Mouse (Mus musculus) hindbrain, embryonic 10.5 days (tissue): ENCODE results near the gene Olfr1202. TPM values are rescaled to one million over a fixed set of nuclear protein-coding genes. Genes with fewer than 3 reads are reported as not detected.

Source experiments
- DNase-seq: peaks from one replicate; pipeline ENCODE4 v3.0.0-alpha.2; 2017; ENCODE audit warnings: low spot score
- H3K27ac ChIP-seq: fragments of 300-500 bp; sonication (generic); 2 replicates; pipeline ENCODE4 v1.5.1; 2016; ENCODE audit warnings: mild to moderate bottlenecking, moderate library complexity
- H3K27me3 ChIP-seq: fragments of 300-500 bp; sonication (generic); 2 replicates; pipeline ENCODE4 v1.6.1; 2016; ENCODE audit warnings: mild to moderate bottlenecking; ENCODE audit not compliant: poor library complexity, insufficient read depth, severe bottlenecking
- H3K36me3 ChIP-seq: fragments of 300-500 bp; sonication (generic); 2 replicates; pipeline ENCODE4 v1.6.1; 2016; ENCODE audit warnings: mild to moderate bottlenecking, moderate library complexity
- H3K4me1 ChIP-seq: fragments of 300-500 bp; sonication (generic); replicated peaks from 2 replicates; pipeline ENCODE4 v1.6.1; 2016; ENCODE audit warnings: mild to moderate bottlenecking
- H3K4me3 ChIP-seq: fragments of 300-500 bp; sonication (generic); 2 replicates; pipeline ENCODE4 v1.5.1; 2016; ENCODE audit warnings: mild to moderate bottlenecking, moderate library complexity
- H3K9me3 ChIP-seq: fragments of 300-500 bp; sonication (generic); 2 replicates; pipeline ENCODE4 v1.6.1; 2016; ENCODE audit warnings: mild to moderate bottlenecking, moderate library complexity
- WGBS: fragments of 180-500 bp; shearing (Covaris S2); methylation state at CpG from one replicate; pipeline ENCODE4 v1.1.7; 2016; 5-methylcytosine and 5-hydroxymethylcytosine counted together
- polyA plus RNA-seq: library from polyadenylated mRNA; unstranded; fragments of >200 nt; fragmentation: Nextera tagmentation; extraction: Ambion mirVana; gene quantifications from 2 replicates; pipeline ENCODE4 v1.2.1, GENCODE M21; 2016

Gene Olfr1202
- 0.04 TPM in 1 of 2 replicates, not detected in the other for polyA plus RNA-seq

DNA sequence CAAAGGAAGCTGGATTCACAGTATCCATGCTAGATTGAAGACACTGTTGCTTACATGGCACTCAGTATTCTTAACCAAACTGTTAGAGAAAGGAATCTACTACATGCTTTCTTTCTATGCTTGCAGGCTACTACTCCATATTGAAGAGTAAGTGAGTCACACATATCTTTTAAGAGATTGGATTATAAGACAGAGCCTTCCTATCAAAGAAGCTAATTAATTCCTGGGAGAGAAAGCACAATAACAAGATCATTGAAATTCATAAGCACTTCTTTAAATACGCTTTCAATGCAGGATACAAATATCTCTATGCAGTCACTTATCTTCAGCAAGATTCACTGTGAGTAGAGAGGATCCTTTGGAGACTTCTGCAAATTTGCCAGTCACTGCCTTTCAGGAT, at the start of gene Olfr1202:
Olfr1202 (plus strand) TSS at position 301 of the 400 bp plus-strand sequence.
- no peaks in the 10 kb centered on the region for H3K36me3 ChIP-seq
- WGBS, result 91% methylated on average over 1 of the region's 1 CpGs

DNA sequence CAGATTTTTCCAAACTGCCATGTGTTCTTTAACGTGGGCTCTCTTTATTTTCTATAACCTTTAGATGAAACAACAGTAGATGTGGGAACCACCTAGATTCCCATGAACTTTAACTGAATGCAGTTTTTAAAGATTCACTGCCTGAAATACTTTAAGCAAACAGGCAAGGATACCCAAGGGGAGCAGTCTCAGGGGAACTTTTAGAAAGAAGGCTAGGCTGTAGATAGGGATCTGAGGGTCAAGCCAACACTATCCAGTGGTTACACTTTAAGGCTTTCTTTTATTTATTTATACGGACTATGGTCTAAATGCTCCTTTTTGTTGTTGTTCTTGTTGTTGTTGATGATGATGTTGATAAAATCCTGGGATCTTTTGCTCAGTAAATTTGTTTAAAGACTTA, 43.9 kb upstream of the Olfr1202 start, which contains the start of gene Olfr1200:
Olfr1200 (minus strand) TSS at position 101 of the 400 bp plus-strand sequence.
- no peak for DNase-seq
- WGBS, result 85% methylated on average over 2 of the region's 2 CpGs

More for the DNA sequence above, at the start of gene Olfr1202:
- Histone ChIP-seq H3K27me3 (no peaks in the 10 kb centered on the region), H3K9me3 (no peaks in the 10 kb centered on the region), H3K27ac (no peak within 1 kb of the TSS), H3K4me3 (no peak within 1 kb of the TSS), H3K4me1 (no peaks in the 10 kb centered on the region)
- no peak for DNase-seq

DNA sequence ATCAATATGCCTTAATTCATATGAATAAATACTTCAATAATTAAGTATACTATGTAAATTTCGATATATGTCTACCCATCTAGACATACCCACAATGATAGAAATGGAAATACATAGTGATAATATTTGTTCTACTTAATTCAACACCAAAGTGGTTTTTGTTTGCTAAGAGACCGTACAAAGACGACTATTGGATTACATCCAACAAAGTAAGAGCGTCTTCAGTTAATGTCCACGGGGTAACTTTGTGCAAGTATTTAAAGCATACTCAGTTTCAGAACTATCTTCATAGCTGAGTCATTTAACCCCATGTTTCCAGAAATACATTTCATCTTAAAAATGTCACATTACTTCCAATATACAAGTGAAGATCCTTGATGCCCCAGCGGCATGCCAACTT, 21.6 kb upstream of the Olfr1202 start, which contains the start of gene Olfr1201:
Olfr1201 (plus strand) TSS at position 301 of the 400 bp plus-strand sequence.
- no peak for DNase-seq
- 89% methylated on average over 6 of the region's 6 CpGs for WGBS
- Histone ChIP-seq H3K36me3 (no peaks in the 10 kb centered on the region), H3K4me1 (no peaks in the 10 kb centered on the region), H3K27ac (no peak within 1 kb of the TSS), H3K4me3 (no peak within 1 kb of the TSS), H3K9me3 (no peaks in the 10 kb centered on the region), H3K27me3 (no peaks in the 10 kb centered on the region)

More for the DNA sequence above, 43.9 kb upstream of the Olfr1202 start, which contains the start of gene Olfr1200:
- H3K36me3 ChIP-seq, result no peaks in the 10 kb centered on the region
- H3K4me1 ChIP-seq, result no peaks in the 10 kb centered on the region
- H3K27me3 ChIP-seq, result no peaks in the 10 kb centered on the region
- no peak within 1 kb of the TSS for H3K27ac ChIP-seq
- no peak within 1 kb of the TSS for H3K4me3 ChIP-seq
- H3K9me3 ChIP-seq, result no peaks in the 10 kb centered on the region

DNA sequence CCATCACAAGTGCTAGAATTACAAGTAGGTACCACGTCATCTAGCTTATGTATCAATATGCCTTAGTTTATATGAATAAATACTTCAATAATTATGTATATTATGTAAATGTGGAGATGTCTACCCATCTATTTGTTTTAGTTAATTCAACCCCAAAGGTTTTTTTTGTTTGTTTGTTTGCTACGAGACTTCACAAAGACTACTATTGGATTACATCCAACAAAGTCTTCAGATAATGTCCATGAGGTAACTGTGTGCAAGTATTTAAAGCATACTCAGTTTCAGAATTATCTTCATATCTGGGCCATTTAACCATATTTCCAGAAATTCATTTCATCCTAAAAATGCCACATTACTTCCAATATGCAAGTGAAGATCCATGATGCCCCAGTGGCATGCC, 15.1 kb downstream of the Olfr1202 start, which contains the start of gene Olfr1205:
Olfr1205 (plus strand) TSS at position 301 of the 400 bp plus-strand sequence.
- H3K36me3 ChIP-seq, result no peaks in the 10 kb centered on the region
- H3K4me1 ChIP-seq, result no peaks in the 10 kb centered on the region
- H3K27ac ChIP-seq, result no peak within 1 kb of the TSS
- WGBS, result 90% methylated on average over 2 of the region's 2 CpGs
- H3K9me3 ChIP-seq, result no peaks in the 10 kb centered on the region
- DNase-seq, result no peak
- no peak within 1 kb of the TSS for H3K4me3 ChIP-seq
- H3K27me3 ChIP-seq, result no peaks in the 10 kb centered on the region

DNA sequence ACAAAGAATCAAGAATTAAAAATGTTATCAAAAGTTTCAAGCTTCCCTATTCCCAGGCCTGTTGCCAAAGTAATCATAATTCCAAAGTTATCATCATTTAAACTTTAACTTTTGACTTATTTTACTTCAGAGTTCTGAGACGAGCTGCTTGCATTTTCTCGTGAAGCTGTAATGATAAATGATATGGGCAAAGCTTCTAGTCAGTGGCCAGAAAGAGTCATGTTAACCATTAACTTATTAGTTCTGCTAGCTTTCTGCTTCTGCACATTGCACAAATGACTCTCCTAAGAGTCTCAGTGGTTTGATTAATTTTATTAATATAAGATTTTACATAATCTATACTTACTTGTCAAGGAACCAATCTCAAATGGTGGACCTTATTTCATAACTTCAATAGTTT, 24.2 kb downstream of the Olfr1202 start:
- no peak overlapping the region for H3K4me3 ChIP-seq
- DNase-seq, result no peak
- H3K27me3 ChIP-seq, result no peaks in the 10 kb centered on the region
- H3K36me3 ChIP-seq, result no peaks in the 10 kb centered on the region
- no peaks in the 10 kb centered on the region for H3K4me1 ChIP-seq
- 84% methylated on average over 2 of the region's 2 CpGs for WGBS
- no peak overlapping the region for H3K27ac ChIP-seq
- no peaks in the 10 kb centered on the region for H3K9me3 ChIP-seq

DNA sequence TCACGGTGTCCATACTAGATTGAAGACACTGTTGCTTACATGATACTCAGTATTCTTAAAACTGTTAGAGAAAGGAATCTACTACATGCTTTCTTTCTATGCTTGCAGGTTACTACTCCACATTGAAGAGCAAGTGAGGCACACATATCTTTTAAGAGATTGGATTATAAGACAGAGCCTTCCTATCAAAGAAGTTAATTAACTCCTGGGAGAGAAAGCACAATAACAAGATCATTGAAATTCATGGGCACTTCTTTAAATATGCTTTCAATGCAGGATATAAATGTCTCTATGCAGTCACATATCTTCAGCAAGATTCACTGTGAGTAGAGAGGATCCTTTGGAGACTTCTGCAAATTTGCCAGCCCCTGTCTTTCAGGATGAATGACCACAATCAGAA, 34.7 kb downstream of the Olfr1202 start, which contains the start of gene Olfr1204:
Olfr1204 (plus strand) TSS at position 301 of the 400 bp plus-strand sequence.
- Histone ChIP-seq H3K27ac (no peak within 1 kb of the TSS), H3K27me3 (no peaks in the 10 kb centered on the region), H3K36me3 (no peaks in the 10 kb centered on the region), H3K4me1 (no peaks in the 10 kb centered on the region), H3K4me3 (no peak within 1 kb of the TSS), H3K9me3 (no peaks in the 10 kb centered on the region)
- DNase-seq, result no peak
- 89% methylated on average over 1 of the region's 1 CpGs for WGBS

DNA sequence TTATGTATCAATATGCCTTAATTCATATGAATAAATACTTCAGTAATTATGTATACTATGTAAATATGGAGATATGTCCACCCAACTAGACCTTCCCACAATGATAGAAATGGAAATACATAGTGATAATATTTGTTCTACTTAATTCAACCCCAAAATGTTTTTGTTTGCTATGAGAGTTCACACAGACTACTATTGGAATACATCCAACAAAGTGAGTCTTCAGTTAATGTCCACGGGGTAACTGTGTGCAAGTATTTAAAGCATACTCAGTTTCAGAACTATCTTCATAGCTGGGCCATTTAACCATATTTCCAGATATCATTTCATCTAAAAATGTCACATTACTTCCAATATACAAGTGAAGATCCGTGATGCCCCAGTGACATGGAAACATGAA, 48.6 kb downstream of the Olfr1202 start, which contains the start of gene Olfr1206:
Olfr1206 (plus strand) TSS at position 301 of the 400 bp plus-strand sequence.
- no peaks in the 10 kb centered on the region for H3K36me3 ChIP-seq
- no peaks in the 10 kb centered on the region for H3K4me1 ChIP-seq
- no peak within 1 kb of the TSS for H3K27ac ChIP-seq
- no peaks in the 10 kb centered on the region for H3K9me3 ChIP-seq
- H3K4me3 ChIP-seq, result no peak within 1 kb of the TSS
- no peaks in the 10 kb centered on the region for H3K27me3 ChIP-seq
- 89% methylated on average over 2 of the region's 2 CpGs for WGBS
- no peak for DNase-seq

Other genes starting within 250 kb of the Olfr1202 start
- not detected in 2 replicates for gene Olfr1189, start 228.0 kb upstream of the Olfr1202 start, polyA plus RNA-seq
- not detected in 2 replicates for gene Olfr1191-ps1, start 174.0 kb upstream of the Olfr1202 start, polyA plus RNA-seq
- not detected in 2 replicates for gene Olfr1192-ps1, start 166.0 kb upstream of the Olfr1202 start, polyA plus RNA-seq
- gene Olfr1193, start 138.9 kb upstream of the Olfr1202 start, polyA plus RNA-seq, result not detected in 2 replicates
- not detected in 2 replicates for gene Olfr1195, start 125.3 kb upstream of the Olfr1202 start, polyA plus RNA-seq
- not detected in 2 replicates for gene Olfr1196, start 109.9 kb upstream of the Olfr1202 start, polyA plus RNA-seq
- not detected in 2 replicates for gene Olfr1197, start 82.1 kb upstream of the Olfr1202 start, polyA plus RNA-seq
- gene Olfr1198, start 63.1 kb upstream of the Olfr1202 start, polyA plus RNA-seq, result not detected in 2 replicates
- gene Olfr1199, start 54.0 kb upstream of the Olfr1202 start, polyA plus RNA-seq, result not detected in 2 replicates
- gene Olfr1200, start 44.0 kb upstream of the Olfr1202 start, polyA plus RNA-seq, result not detected in 2 replicates
- not detected in 2 replicates for gene Olfr1201, start 21.5 kb upstream of the Olfr1202 start, polyA plus RNA-seq
- not detected in 2 replicates for gene Olfr1205, start 15.2 kb downstream of the Olfr1202 start, polyA plus RNA-seq
- not detected in 2 replicates for gene Olfr1204, start 34.8 kb downstream of the Olfr1202 start, polyA plus RNA-seq
- not detected in 2 replicates for gene Olfr1206, start 48.7 kb downstream of the Olfr1202 start, polyA plus RNA-seq
- gene Olfr1208, start 87.8 kb downstream of the Olfr1202 start, polyA plus RNA-seq, result not detected in 2 replicates
- gene Olfr1209, start 100.7 kb downstream of the Olfr1202 start, polyA plus RNA-seq, result not detected in 2 replicates
- gene Olfr1211, start 123.6 kb downstream of the Olfr1202 start, polyA plus RNA-seq, result not detected in 2 replicates
- not detected in 2 replicates for gene Olfr1212, start 139.5 kb downstream of the Olfr1202 start, polyA plus RNA-seq
- not detected in 2 replicates for gene Gm13762, start 165.8 kb downstream of the Olfr1202 start, polyA plus RNA-seq
- gene Olfr1214, start 178.2 kb downstream of the Olfr1202 start, polyA plus RNA-seq, result not detected in 2 replicates
- not detected in 2 replicates for gene Olfr1215, start 192.5 kb downstream of the Olfr1202 start, polyA plus RNA-seq
- gene Olfr1216, start 203.8 kb downstream of the Olfr1202 start, polyA plus RNA-seq, result not detected in 2 replicates
- gene Olfr1217, start 217.6 kb downstream of the Olfr1202 start, polyA plus RNA-seq, result not detected in 2 replicates
- gene Olfr1218, start 246.7 kb downstream of the Olfr1202 start, polyA plus RNA-seq, result not detected in 2 replicates